Mouse (Mus musculus) liver, embryonic 14.5 days (tissue): ENCODE data around the gene Fuz. TPM values are rescaled to one million over a fixed set of nuclear protein-coding genes. Genes with fewer than 3 reads are reported as not detected.

Experiments
- ATAC-seq: fragments of 200-750 bp; cut with Nextera tagmentation; 2 replicates; pipeline ENCODE4 v1.8.0; 2017; ENCODE audit warnings: moderate number of reproducible peaks, mild to moderate bottlenecking, moderate library complexity; ENCODE audit not compliant: insufficient read depth
- DNase-seq, 3 experiments: peaks; one replicate each; pipeline ENCODE4 v3.0.0-alpha.2; 2012 to 2013; ENCODE audit warnings: low read depth in 3 of 3, low spot score in 3 of 3
- H3K27ac ChIP-seq: fragments of 300-500 bp; sonication (generic); 2 replicates; pipeline ENCODE4 v1.5.1; 2014; ENCODE audit warnings: moderate library complexity, mild to moderate bottlenecking, control low read depth, inconsistent platforms
- H3K27me3 ChIP-seq: fragments of 300-500 bp; sonication (generic); 2 replicates; pipeline ENCODE4 v1.6.1; 2014; ENCODE audit warnings: mild to moderate bottlenecking, low read length, moderate library complexity; ENCODE audit not compliant: control insufficient read depth, insufficient read depth
- H3K36me3 ChIP-seq: fragments of 300-500 bp; sonication (generic); replicated peaks from 2 replicates; pipeline ENCODE4 v1.6.1; 2014; ENCODE audit warnings: low read depth; ENCODE audit not compliant: control insufficient read depth, insufficient read depth
- H3K4me1 ChIP-seq, 2 experiments: fragments of 200-500 bp in 1 of 2; fragments of 300-500 bp in 1 of 2; sonication (generic) in 1 of 2; replicated peaks; 2 replicates each; pipeline ENCODE4 v1.6.1; 2012 to 2014; ENCODE audit warnings: antibody characterized with exemption in 1 of 2, inconsistent platforms in 1 of 2, low read length in 1 of 2; ENCODE audit not compliant: control insufficient read depth in 2 of 2, insufficient read depth in 2 of 2
- H3K4me2 ChIP-seq: fragments of 300-500 bp; sonication (generic); 2 replicates; pipeline ENCODE4 v1.6.1; 2014; ENCODE audit warnings: low read depth, mild to moderate bottlenecking, control low read depth, moderate library complexity
- H3K4me3 ChIP-seq, 2 experiments: fragments of 200-500 bp in 1 of 2; fragments of 300-500 bp in 1 of 2; sonication (generic) in 1 of 2; 2 replicates each; pipeline ENCODE4 v1.5.1; 2012 to 2014; ENCODE audit warnings: low read depth in 2 of 2, low read length in 2 of 2, mild to moderate bottlenecking in 2 of 2, control low read depth in 1 of 2, inconsistent platforms in 1 of 2, moderate library complexity in 1 of 2; ENCODE audit not compliant: insufficient read depth in 1 of 2
- H3K9ac ChIP-seq: fragments of 300-500 bp; sonication (generic); replicated peaks from 2 replicates; pipeline ENCODE4 v1.6.1; 2014; ENCODE audit warnings: mild to moderate bottlenecking, control low read depth, moderate library complexity
- H3K9me3 ChIP-seq: fragments of 300-500 bp; sonication (generic); 2 replicates; pipeline ENCODE4 v1.6.1; 2016; ENCODE audit warnings: low read length, mixed read lengths; ENCODE audit not compliant: control insufficient read depth
- CTCF ChIP-seq: IDR thresholded peaks from 2 replicates; pipeline ENCODE4 v1.5.1; 2016; ENCODE audit warnings: antibody characterized with exemption, low read depth, control low read depth
- EP300 ChIP-seq: IDR thresholded peaks from 2 replicates; pipeline ENCODE4 v1.6.1; 2016; ENCODE audit warnings: antibody characterized with exemption, low read depth
- WGBS: fragments of 180-500 bp; shearing (Covaris S2); extraction: QIAGEN DNeasy Blood & Tissue Kit; methylation state at CpG from one replicate; pipeline ENCODE4 v1.1.7; 2014; ENCODE audit not compliant: insufficient replicate concordance; 5-methylcytosine and 5-hydroxymethylcytosine counted together
- polyA plus RNA-seq, 2 experiments: library from polyadenylated mRNA; depleted of rRNA in 1 of 2; stranded (reverse) in 1 of 2; unstranded in 1 of 2; fragments of >200 nt; fragmentation: Nextera tagmentation in 1 of 2; extraction: Ambion mirVana in 1 of 2; gene quantifications; 2 replicates each; pipeline versions ENCODE4 v1.2.1 to v1.2.3; 2012 to 2014

The Fuz gene
- polyA plus RNA-seq, 2 experiments, result 5.0 to 5.9 TPM

DNA sequence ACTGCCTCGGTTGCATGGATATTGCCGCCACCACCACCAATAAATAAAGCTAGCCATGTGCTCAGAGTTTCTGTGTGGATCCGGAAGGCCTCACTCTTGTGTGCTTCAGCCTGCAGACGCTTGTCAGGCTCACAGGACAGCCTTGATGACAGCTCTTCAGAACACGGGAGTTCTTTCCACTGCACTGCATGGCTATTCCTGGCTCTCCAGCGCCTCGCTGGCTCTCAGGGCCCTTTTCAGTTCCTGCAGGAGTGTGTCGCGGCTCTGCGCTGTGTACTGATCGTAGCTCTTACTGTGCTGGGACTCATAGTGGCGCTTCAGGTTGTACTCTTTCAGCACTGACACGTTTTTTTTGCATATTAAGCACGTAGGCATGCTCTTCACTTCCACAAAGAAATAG lies 18.0 kb upstream of the Fuz start:
- 0 out of 4 replicates have a peak, but pooled peaks cover 0 to 2% of the 10 kb centered on the region in 2 experiments for H3K4me1 ChIP-seq
- H3K4me3 ChIP-seq, result no peak overlapping the region
- H3K4me2 ChIP-seq, result no peak overlapping the region
- H3K9ac ChIP-seq, result no peak overlapping the region
- ATAC-seq, result no peak
- no peak overlapping the region for H3K27ac ChIP-seq
- no peaks in the 10 kb centered on the region for H3K27me3 ChIP-seq
- TF ChIP-seq EP300, result no peak
- TF ChIP-seq CTCF, result no peak
- peaks cover 5% of the 10 kb centered on the region for H3K36me3 ChIP-seq
- no peaks in the 10 kb centered on the region for H3K9me3 ChIP-seq
- no peak for DNase-seq
- 82% methylated on average over 14 of the region's 14 CpGs for WGBS

DNA sequence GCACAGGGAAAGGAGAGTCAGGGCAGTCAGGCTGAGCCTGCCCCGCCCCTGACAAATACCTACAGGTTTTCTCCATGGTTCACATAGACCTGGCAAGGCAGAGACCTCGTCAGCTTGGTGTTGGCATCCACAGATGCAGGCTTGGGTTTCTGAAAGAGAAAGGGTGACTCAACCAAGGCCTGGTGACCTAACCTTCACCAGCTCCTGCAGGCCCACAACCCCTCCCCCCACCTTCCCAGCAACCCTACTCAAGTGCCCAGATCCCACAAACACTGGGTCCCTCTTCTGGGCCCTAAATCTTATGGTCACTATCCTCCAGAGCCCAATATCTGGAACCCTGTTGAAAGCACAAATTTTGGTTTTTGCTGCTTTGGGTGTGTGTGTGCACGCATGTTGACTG lies 12.8 kb upstream of the Fuz start:
- Histone ChIP-seq H3K4me1 (no peaks in the 10 kb centered on the region), H3K27ac (no peak overlapping the region), H3K9me3 (no peaks in the 10 kb centered on the region), H3K36me3 (peaks cover 13% of the 10 kb centered on the region), H3K4me3 (no peak overlapping the region), H3K27me3 (no peaks in the 10 kb centered on the region), H3K9ac (no peak overlapping the region), H3K4me2 (no peak overlapping the region)
- DNase-seq (no peak), ATAC-seq (no peak)
- TF ChIP-seq CTCF (no peak), EP300 (no peak)
- 73% methylated on average over 3 of the region's 3 CpGs for WGBS

DNA sequence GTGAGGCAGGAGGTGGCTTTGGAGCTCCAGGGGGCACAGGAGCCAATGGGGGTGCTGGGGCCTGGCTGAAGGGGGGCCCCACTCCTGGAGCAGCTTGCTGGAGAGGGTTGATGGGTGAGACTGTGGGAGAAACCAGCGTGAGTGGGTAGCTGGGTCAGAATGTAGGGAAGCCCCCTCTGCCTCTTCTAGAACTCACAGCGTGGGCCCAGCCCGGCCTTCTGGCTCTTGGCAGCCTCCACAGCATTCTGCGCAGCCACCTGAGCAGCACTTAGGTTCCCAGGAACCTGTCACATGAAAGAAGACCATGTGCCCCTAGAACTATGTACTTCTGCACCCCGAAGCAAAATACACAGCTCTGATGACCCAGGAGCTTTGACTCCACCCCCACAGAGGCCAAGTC lies 11.2 kb upstream of the Fuz start:
- Histone ChIP-seq H3K9ac (no peak overlapping the region), H3K4me2 (no peak overlapping the region), H3K9me3 (no peaks in the 10 kb centered on the region), H3K4me3 (no peak overlapping the region), H3K36me3 (peaks cover 13% of the 10 kb centered on the region), H3K27me3 (no peaks in the 10 kb centered on the region), H3K4me1 (peaks cover 0 to 4% of the 10 kb centered on the region in 2 experiments; a peak in 1 of 4 replicates), H3K27ac (no peak overlapping the region)
- ATAC-seq (no peak), DNase-seq (no peak)
- WGBS, result 78% methylated on average over 5 of the region's 5 CpGs
- TF ChIP-seq CTCF, result no peak
- TF ChIP-seq EP300, result no peak

DNA sequence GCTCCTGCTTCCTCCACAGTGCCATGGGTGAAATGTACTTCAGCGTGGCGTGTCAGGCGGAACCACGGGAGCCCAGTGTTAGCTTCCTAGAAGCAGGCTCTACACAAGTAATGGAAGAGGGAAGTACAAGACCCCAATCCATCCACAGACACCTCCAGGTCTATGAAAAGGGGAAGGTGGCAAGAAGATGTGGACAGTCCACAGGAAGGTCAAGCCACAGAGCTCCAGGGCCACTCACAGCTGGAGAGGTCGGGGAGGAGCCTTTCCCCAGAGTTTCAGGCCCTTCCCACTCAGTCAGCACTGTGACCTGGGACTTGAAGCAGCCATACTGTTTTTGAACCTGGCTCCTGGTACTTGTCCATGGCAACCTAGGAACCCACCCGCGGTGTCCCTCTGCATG lies 8.9 kb upstream of the Fuz start:
- Histone ChIP-seq H3K9me3 (no peaks in the 10 kb centered on the region), H3K4me1 (peaks cover 7 to 14% of the 10 kb centered on the region in 2 experiments; a peak in 2 of 4 replicates), H3K27ac (no peak overlapping the region), H3K9ac (no peak overlapping the region), H3K27me3 (no peaks in the 10 kb centered on the region), H3K36me3 (peaks cover 13% of the 10 kb centered on the region), H3K4me2 (no peak overlapping the region), H3K4me3 (no peak overlapping the region)
- no peak for ATAC-seq
- TF ChIP-seq EP300, result no peak
- TF ChIP-seq CTCF, result no peak
- WGBS, result 76% methylated on average over 7 of the region's 7 CpGs
- no peak for DNase-seq

DNA sequence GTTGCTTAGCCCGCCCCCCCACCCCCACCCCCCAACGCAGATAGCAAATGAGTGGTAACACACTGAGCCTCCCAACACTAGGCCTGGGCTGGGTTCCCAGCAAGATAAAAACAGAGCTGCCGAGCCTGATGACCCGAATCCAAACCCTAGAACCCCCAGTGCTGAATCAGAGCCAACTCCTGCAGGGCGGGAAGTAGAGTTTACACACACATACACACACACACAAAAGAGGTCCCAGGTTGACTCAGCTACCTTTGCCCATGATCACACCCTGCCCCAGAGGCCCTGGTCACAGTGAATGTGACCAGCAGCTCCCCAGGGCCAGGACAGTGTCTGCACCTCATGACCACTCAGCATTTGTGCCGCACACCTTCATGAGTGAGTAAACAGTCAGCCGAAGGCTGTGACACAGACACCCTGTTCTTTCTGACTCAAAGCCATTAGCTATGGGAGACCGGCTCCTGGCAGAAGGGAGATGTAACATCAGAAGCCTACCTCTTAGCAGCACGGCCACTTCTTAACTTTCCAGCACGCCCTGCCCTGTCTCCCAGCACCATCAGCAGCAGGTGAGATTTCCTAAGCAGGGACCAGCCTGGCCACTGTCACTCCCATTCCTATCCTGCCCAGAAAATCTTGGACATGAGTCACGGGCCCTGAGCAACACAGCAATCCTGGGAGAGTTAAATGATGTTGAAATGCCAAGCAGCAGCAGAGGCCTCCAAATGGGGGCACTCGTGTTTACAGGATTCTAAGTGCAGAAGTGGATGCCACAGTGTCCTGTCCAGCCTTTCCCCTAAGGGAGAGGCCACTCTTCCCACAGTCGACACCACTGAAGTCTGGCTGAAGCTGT lies 7.4 kb upstream of the Fuz start:
- DNase-seq (no peak), ATAC-seq (no peak)
- Histone ChIP-seq H3K36me3 (peaks cover 5% of the 10 kb centered on the region), H3K4me1 (peaks cover 10 to 16% of the 10 kb centered on the region in 2 experiments), H3K4me2 (no peak overlapping the region), H3K4me3 (no peak overlapping the region), H3K9me3 (no peaks in the 10 kb centered on the region), H3K27me3 (no peaks in the 10 kb centered on the region), H3K27ac (no peak overlapping the region), H3K9ac (no peak overlapping the region)
- no peak for TF ChIP-seq EP300
- no peak for TF ChIP-seq CTCF
- 71% methylated on average over 13 of the region's 13 CpGs for WGBS
